Mouse (Mus musculus): ENCODE data around the gene Prdx6.

- no peak for TF ChIP-seq EP300 (IDR thresholded peaks at IDR 0.05; ENCODE audit: low read length)
- TF ChIP-seq MAX (IDR thresholded peaks at IDR 0.05; ENCODE audit: low read length), result no peak
- TF ChIP-seq CTCF (conservative IDR thresholded peaks at IDR 0.05 in 1 of 2, IDR thresholded peaks at IDR 0.05 in 1 of 2; ENCODE audit: low read depth in 2 of 2, low read length in 2 of 2), result no peak
- no peak for TF ChIP-seq POLR2A (IDR thresholded peaks at IDR 0.05; ENCODE audit: low read depth, low read length)
- no peak for TF ChIP-seq MAFK (IDR thresholded peaks at IDR 0.05; ENCODE audit: insufficient replicate concordance, low read length)
- no peak for TF ChIP-seq MYC (IDR thresholded peaks at IDR 0.05; ENCODE audit: low read depth, low read length)
- TF ChIP-seq USF1 (IDR thresholded peaks at IDR 0.05; ENCODE audit: low read depth, low read length), result no peak
- TF ChIP-seq KAT2A (IDR thresholded peaks at IDR 0.05; ENCODE audit: insufficient replicate concordance, low read length), result no peak
Measured at GRCm38 (mm10) chr1:161264961-161265360, 13.9 kb upstream of the Prdx6 start.
